Mouse (Mus musculus): ENCODE data around the gene Wfdc2. TPM values are rescaled to one million over a fixed set of nuclear protein-coding genes. Genes with fewer than 3 reads are reported as not detected.
A peak's percentile ranks its signal among the peaks of the same experiment; 100 is the strongest.
"Not testable (repeated sequence)": the region's sequence is repeated elsewhere in the genome, so short reads cannot be mapped to it uniquely, and the experiment has no call there.

The Wfdc2 gene
- total RNA-seq, 2 experiments from 2014 or later, result 0.70 to 1.3 TPM

- no peak overlapping the region for H3K4me3 ChIP-seq
- intact Hi-C loops (cut with DNase I), result loop anchor here (1.0 kb wide), 1 partner anchor 134 kb away; no protein-coding TSS in a partner anchor
- no peak overlapping the region for H3K27ac ChIP-seq
- TF ChIP-seq CTCF (IDR thresholded peaks at IDR 0.05), result peak; percentile 78
- peak; percentile 13 to 15 for DNase-seq (ENCODE audit: extremely low spot score in 1 of 2, low spot score in 2 of 2)
Measured at GRCm38 (mm10) chr2:164592014-164592413, 29.8 kb downstream of the Wfdc2 start.

GRCm38 (mm10) chr2:164593494-164593893, 31.3 kb downstream of the Wfdc2 start, which contains the start of gene Eppin:
Gene Eppin, minus strand, starts transcription at chr2:164593594.
- intact Hi-C loops (cut with DNase I), result no loop called here
- DNase-seq (ENCODE audit: extremely low spot score in 1 of 2, low spot score in 2 of 2), result no peak
- no peak within 1 kb of the TSS for H3K4me3 ChIP-seq

GRCm38 (mm10) chr2:164600179-164600578, 38.0 kb downstream of the Wfdc2 start:
- Histone ChIP-seq H3K4me3 (no peak overlapping the region), H3K27ac (no peak overlapping the region)
- no peak for DNase-seq (ENCODE audit: extremely low spot score in 1 of 2, low spot score in 2 of 2)
- intact Hi-C loops (cut with DNase I), result no loop called here
- peak; percentile 21 for TF ChIP-seq CTCF (IDR thresholded peaks at IDR 0.05)

More at GRCm38 (mm10) chr2:164593494-164593893, 31.3 kb downstream of the Wfdc2 start, which contains the start of gene Eppin:
- no peak within 1 kb of the TSS for H3K27ac ChIP-seq
- no peak for TF ChIP-seq CTCF (IDR thresholded peaks at IDR 0.05)

- Histone ChIP-seq H3K4me3 (no peak overlapping the region), H3K27ac (no peak overlapping the region)
- TF ChIP-seq CTCF (IDR thresholded peaks at IDR 0.05), result peak; percentile 7
- intact Hi-C loops (cut with DNase I), result no loop called here
- no peak for DNase-seq (ENCODE audit: extremely low spot score in 1 of 2, low spot score in 2 of 2)
Measured at GRCm38 (mm10) chr2:164603482-164603881, 41.3 kb downstream of the Wfdc2 start.

- TF ChIP-seq CTCF (IDR thresholded peaks at IDR 0.05), result no peak
- no peak overlapping the region for H3K27ac ChIP-seq
- no peak overlapping the region for H3K4me3 ChIP-seq
- intact Hi-C loops (cut with DNase I), result no loop called here
- no peak for DNase-seq (ENCODE audit: extremely low spot score in 1 of 2, low spot score in 2 of 2)
Measured at GRCm38 (mm10) chr2:164604411-164604810, 42.2 kb downstream of the Wfdc2 start.

GRCm38 (mm10) chr2:164608781-164609180, 46.6 kb downstream of the Wfdc2 start:
- TF ChIP-seq CTCF (IDR thresholded peaks at IDR 0.05), result no peak
- Histone ChIP-seq H3K27ac (no peak overlapping the region), H3K4me3 (no peak overlapping the region)
- DNase-seq (ENCODE audit: extremely low spot score in 1 of 2, low spot score in 2 of 2), result no peak
- intact Hi-C loops (cut with DNase I), result no loop called here

GRCm38 (mm10) chr2:164613471-164613870, 51.3 kb downstream of the Wfdc2 start, which contains the start of the genes Wfdc6b and Wfdc8:
Gene Wfdc6b, plus strand, starts transcription at chr2:164613522.
Gene Wfdc8, minus strand, starts transcription at chr2:164613626.
- DNase-seq (ENCODE audit: extremely low spot score in 1 of 2, low spot score in 2 of 2); H3K27ac ChIP-seq; H3K4me3 ChIP-seq; intact Hi-C loops (cut with DNase I): not testable (repeated sequence)

- no peak for TF ChIP-seq CTCF (IDR thresholded peaks at IDR 0.05)
- intact Hi-C loops (cut with DNase I), result no loop called here
- Histone ChIP-seq H3K4me3 (no peak overlapping the region), H3K27ac (no peak overlapping the region)
- DNase-seq (ENCODE audit: extremely low spot score in 1 of 2, low spot score in 2 of 2), result no peak
Measured at GRCm38 (mm10) chr2:164615386-164615785, 53.2 kb downstream of the Wfdc2 start.

Other genes starting within 250 kb of the Wfdc2 start
- gene Svs6, start 245.7 kb upstream of the Wfdc2 start, total RNA-seq (2021), result not detected
- not detected for gene Svs5, start 229.7 kb upstream of the Wfdc2 start, total RNA-seq (2021)
- not detected for gene Slpi, start 173.3 kb upstream of the Wfdc2 start, total RNA-seq (2021)
- gene Rbpjl, start 159.3 kb upstream of the Wfdc2 start, total RNA-seq (2021), result under 1 TPM; 0.20 to 0.23 TPM
- 10 to 100 TPM; 10.4 to 11.0 TPM for gene Matn4, start 157.3 kb upstream of the Wfdc2 start, total RNA-seq (2021)
- 10 to 100 TPM; 78.7 to 93.2 TPM for gene Sdc4, start 118.5 kb upstream of the Wfdc2 start, total RNA-seq (2021)
- 10 to 100 TPM; 40.8 to 41.3 TPM for gene Sys1, start 105.4 kb upstream of the Wfdc2 start, total RNA-seq (2021)
- 10 to 100 TPM; 10.2 to 14.1 TPM for gene Gm20458, start 101.4 kb upstream of the Wfdc2 start, total RNA-seq (2021)
- gene Trp53tg5, start 88.7 kb upstream of the Wfdc2 start, total RNA-seq (2021), result not detected
- 100 to 1,000 TPM; 102 to 106 TPM for gene Dbndd2, start 76.3 kb upstream of the Wfdc2 start, total RNA-seq (2021)
- 10 to 100 TPM; 86.3 to 87.0 TPM for gene Pigt, start 64.9 kb upstream of the Wfdc2 start, total RNA-seq (2021)
- gene Spint3, start 11.0 kb downstream of the Wfdc2 start, total RNA-seq (2021), result not detected
- gene Wfdc6a, start 23.0 kb downstream of the Wfdc2 start, total RNA-seq (2021), result not detected
- not detected for gene Eppin, start 31.2 kb downstream of the Wfdc2 start, total RNA-seq (2021)
- not detected for gene Wfdc6b, start 51.1 kb downstream of the Wfdc2 start, total RNA-seq (2021)
- not detected for gene Wfdc8, start 51.2 kb downstream of the Wfdc2 start, total RNA-seq (2021)
- gene Wfdc16, start 76.4 kb downstream of the Wfdc2 start, total RNA-seq (2021), result not detected
- not detected for gene Wfdc10, start 93.6 kb downstream of the Wfdc2 start, total RNA-seq (2021)
- gene Wfdc9, start 94.2 kb downstream of the Wfdc2 start, total RNA-seq (2021), result not detected
- not detected for gene Wfdc11, start 111.7 kb downstream of the Wfdc2 start, total RNA-seq (2021)
- gene Wfdc13, start 122.7 kb downstream of the Wfdc2 start, total RNA-seq (2021), result not detected
- not detected for gene Spint4, start 136.1 kb downstream of the Wfdc2 start, total RNA-seq (2021)
- gene Spint5, start 152.9 kb downstream of the Wfdc2 start, total RNA-seq (2021), result not detected
- gene Wfdc3, start 183.5 kb downstream of the Wfdc2 start, total RNA-seq (2021), result 1 to 10 TPM; 1.4 to 1.6 TPM
- gene Dnttip1, start 183.6 kb downstream of the Wfdc2 start, total RNA-seq (2021), result 10 to 100 TPM; 37.6 to 37.9 TPM
- under 1 TPM in 1 of 2 experiments, not detected in 1; 0.36 TPM for gene Ube2c, start 207.5 kb downstream of the Wfdc2 start, total RNA-seq (2021)
- gene Tnnc2, start 217.6 kb downstream of the Wfdc2 start, total RNA-seq (2021), result 1 to 10 TPM in 1 of 2 experiments, not detected in 1; 1.1 TPM
- 10 to 100 TPM; 54.4 to 57.2 TPM for gene Snx21, start 223.4 kb downstream of the Wfdc2 start, total RNA-seq (2021)
- gene Acot8, start 242.5 kb downstream of the Wfdc2 start, total RNA-seq (2021), result 10 to 100 TPM; 26.6 to 28.3 TPM
- gene Zswim3, start 242.7 kb downstream of the Wfdc2 start, total RNA-seq (2021), result 1 to 10 TPM; 8.6 to 9.0 TPM

Data from left cerebral cortex, adult 2 months (tissue).